Mouse (Mus musculus): ENCODE results near the gene Nsg2. TPM values are rescaled to one million over a fixed set of nuclear protein-coding genes. Genes with fewer than 3 reads are reported as not detected.

Nsg2 gene
- polyA plus RNA-seq, 1 experiment from 2014 or later, result 1.9 TPM

GRCm38 (mm10) chr11:32018201-32018600, 17.9 kb downstream of the Nsg2 start:
- no peaks in the 10 kb centered on the region for H3K36me3 ChIP-seq (ENCODE audit: control insufficient read depth, insufficient read depth, low read length)
- no peaks in the 10 kb centered on the region for H3K9me3 ChIP-seq (ENCODE audit: control insufficient read depth, low read length)
- no peak overlapping the region for H3K27ac ChIP-seq (replicated peaks; ENCODE audit: low read depth, low read length)
- no peak overlapping the region for H3K9ac ChIP-seq (ENCODE audit: low read length)
- H3K4me1 ChIP-seq (ENCODE audit: control insufficient read depth, insufficient read depth, low read length), result peaks cover 3% of the 10 kb centered on the region; the same call in 1 of the 2 replicates
- no peak overlapping the region for H3K4me3 ChIP-seq (ENCODE audit: low read depth, low read length)
- H3K4me2 ChIP-seq (ENCODE audit: low read depth, severe bottlenecking), result no peak overlapping the region
- 49% methylated on average over 4 of the region's 4 CpGs for WGBS
- ATAC-seq (ENCODE audit: insufficient number of reproducible peaks, low FRiP score, low TSS enrichment, low read depth), result no peak
- no peak for DNase-seq (ENCODE audit: low spot score)
- H3K27me3 ChIP-seq (ENCODE audit: control insufficient read depth, insufficient read depth, low read length), result no peaks in the 10 kb centered on the region

DNA sequence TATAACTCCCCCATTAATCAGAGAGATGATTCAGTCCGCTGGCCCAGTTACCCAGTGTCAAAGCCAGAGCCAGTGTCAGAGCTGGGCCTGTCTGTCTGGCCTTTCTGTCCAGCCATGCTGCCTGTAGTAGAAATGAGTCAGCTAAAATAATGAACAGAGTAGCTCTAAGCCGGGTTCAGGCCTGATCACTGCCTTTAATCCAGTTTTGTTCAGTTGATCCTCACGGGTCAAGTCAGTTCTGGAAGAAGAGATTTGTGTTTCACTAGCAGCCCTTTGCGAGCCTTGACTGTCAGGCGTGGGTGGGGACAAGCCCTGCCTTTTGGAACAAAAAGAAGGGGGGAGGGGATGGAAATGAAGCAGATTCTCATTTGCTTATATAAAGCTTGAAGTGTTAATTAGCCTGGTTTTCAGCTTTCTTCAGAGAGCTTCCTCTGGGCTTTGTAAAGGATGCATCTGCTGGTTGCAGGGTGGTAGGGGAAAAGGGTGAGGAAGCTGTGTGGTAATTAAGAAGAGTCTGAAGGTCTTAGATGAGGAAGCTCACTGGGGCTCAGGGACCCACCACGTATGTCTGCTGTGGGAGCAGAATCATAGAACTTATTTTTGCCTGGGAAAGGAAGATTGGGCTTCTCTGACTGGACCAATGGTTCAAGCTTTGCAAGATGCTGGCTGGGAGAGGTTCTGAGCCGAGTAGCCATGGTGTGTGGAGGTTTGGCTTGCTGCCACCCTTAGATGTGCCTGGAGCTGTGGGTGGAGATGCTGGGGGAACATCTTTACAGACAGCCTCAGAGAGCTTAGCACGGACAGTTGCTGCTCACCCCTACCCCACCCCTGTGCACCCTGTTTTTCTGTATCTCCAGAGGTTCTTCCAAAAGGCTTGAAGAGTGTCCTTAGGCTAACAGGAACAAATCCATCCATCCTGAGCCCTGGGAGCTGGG, 20.0 kb downstream of the Nsg2 start:
- Histone ChIP-seq H3K4me1 (ENCODE audit: control insufficient read depth, insufficient read depth, low read length) (peaks cover 3% of the 10 kb centered on the region; the same call in 1 of the 2 replicates), H3K9me3 (ENCODE audit: control insufficient read depth, low read length) (no peaks in the 10 kb centered on the region), H3K27ac (replicated peaks; ENCODE audit: low read depth, low read length) (no peak overlapping the region), H3K4me2 (ENCODE audit: low read depth, severe bottlenecking) (no peak overlapping the region), H3K27me3 (ENCODE audit: control insufficient read depth, insufficient read depth, low read length) (no peaks in the 10 kb centered on the region), H3K4me3 (ENCODE audit: low read depth, low read length) (no peak overlapping the region), H3K9ac (ENCODE audit: low read length) (no peak overlapping the region), H3K36me3 (ENCODE audit: control insufficient read depth, insufficient read depth, low read length) (no peaks in the 10 kb centered on the region)
- ATAC-seq (ENCODE audit: insufficient number of reproducible peaks, low FRiP score, low TSS enrichment, low read depth), result no peak
- 39% methylated on average over 8 of the region's 8 CpGs for WGBS
- DNase-seq (ENCODE audit: low spot score), result no peak

- H3K27ac ChIP-seq (replicated peaks; ENCODE audit: low read depth, low read length), result no peak overlapping the region
These were observed 26.4 kb downstream of the Nsg2 start for GRCm38 (mm10) chr11:32026634-32027033.

DNA sequence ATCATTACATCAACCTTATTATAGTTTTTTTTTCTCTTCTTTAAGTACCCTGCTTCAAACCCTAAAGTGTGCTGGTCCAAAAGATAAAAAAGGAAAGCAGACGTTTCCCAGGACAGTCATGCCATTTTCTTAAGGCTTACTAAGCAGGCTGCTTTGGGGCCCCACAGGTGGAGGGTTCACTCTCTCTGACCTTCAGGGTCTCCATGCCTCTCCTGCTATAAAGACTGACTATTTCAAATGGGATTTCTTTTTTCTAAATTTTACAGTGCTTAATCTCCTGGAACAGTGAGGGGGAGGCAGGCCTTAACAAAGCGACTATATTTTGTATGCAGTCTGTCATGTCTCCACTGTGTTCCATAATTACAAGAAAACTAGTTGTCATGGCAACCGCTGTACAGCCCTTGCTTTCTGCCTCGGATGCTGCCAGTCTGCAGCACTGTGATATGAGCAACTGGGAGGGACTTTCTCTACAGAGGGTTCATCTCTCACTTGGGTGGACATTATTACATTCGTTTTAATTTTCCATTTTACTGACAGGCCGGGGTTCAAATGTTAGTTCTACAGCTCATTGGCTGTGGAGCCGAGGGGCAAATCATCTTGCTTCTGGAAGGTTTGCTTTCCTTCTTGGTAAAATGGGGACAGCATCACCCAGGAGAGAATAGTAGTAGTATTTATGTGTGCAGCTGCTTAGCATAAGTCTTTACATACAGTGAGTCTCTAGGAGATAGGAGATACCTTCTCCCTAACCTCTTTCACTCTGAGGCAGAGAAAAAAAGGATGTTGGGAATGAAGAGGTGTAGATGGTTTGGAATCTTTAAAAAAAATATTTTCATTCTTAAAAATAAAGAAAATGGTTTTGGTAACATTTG, 27.4 kb downstream of the Nsg2 start:
- WGBS, result 75% methylated on average over 7 of the region's 7 CpGs
- ATAC-seq (ENCODE audit: insufficient number of reproducible peaks, low FRiP score, low TSS enrichment, low read depth), result no peak

More at GRCm38 (mm10) chr11:32026634-32027033, 26.4 kb downstream of the Nsg2 start:
- ATAC-seq (ENCODE audit: insufficient number of reproducible peaks, low FRiP score, low TSS enrichment, low read depth) (no peak), DNase-seq (ENCODE audit: low spot score) (no peak)
- Histone ChIP-seq H3K4me3 (ENCODE audit: low read depth, low read length) (no peak overlapping the region), H3K4me2 (ENCODE audit: low read depth, severe bottlenecking) (no peak overlapping the region), H3K9ac (ENCODE audit: low read length) (no peak overlapping the region), H3K27me3 (ENCODE audit: control insufficient read depth, insufficient read depth, low read length) (no peaks in the 10 kb centered on the region), H3K9me3 (ENCODE audit: control insufficient read depth, low read length) (no peaks in the 10 kb centered on the region), H3K4me1 (ENCODE audit: control insufficient read depth, insufficient read depth, low read length) (no peaks in the 10 kb centered on the region; the same call in 1 of the 2 replicates), H3K36me3 (ENCODE audit: control insufficient read depth, insufficient read depth, low read length) (no peaks in the 10 kb centered on the region)
- WGBS, result 75% methylated on average over 5 of the region's 5 CpGs

GRCm38 (mm10) chr11:32028605-32029004, 28.3 kb downstream of the Nsg2 start:
- Histone ChIP-seq H3K9ac (ENCODE audit: low read length) (no peak overlapping the region), H3K27ac (replicated peaks; ENCODE audit: low read depth, low read length) (no peak overlapping the region), H3K4me1 (ENCODE audit: control insufficient read depth, insufficient read depth, low read length) (no peaks in the 10 kb centered on the region; the same call in 1 of the 2 replicates), H3K4me3 (ENCODE audit: low read depth, low read length) (no peak overlapping the region), H3K36me3 (ENCODE audit: control insufficient read depth, insufficient read depth, low read length) (no peaks in the 10 kb centered on the region), H3K27me3 (ENCODE audit: control insufficient read depth, insufficient read depth, low read length) (no peaks in the 10 kb centered on the region), H3K4me2 (ENCODE audit: low read depth, severe bottlenecking) (no peak overlapping the region), H3K9me3 (ENCODE audit: control insufficient read depth, low read length) (no peaks in the 10 kb centered on the region)
- 83% methylated on average over 3 of the region's 3 CpGs for WGBS
- DNase-seq (ENCODE audit: low spot score) (no peak), ATAC-seq (ENCODE audit: insufficient number of reproducible peaks, low FRiP score, low TSS enrichment, low read depth) (no peak)

More for the DNA sequence above, 27.4 kb downstream of the Nsg2 start:
- Histone ChIP-seq H3K27me3 (ENCODE audit: control insufficient read depth, insufficient read depth, low read length) (no peaks in the 10 kb centered on the region), H3K4me1 (ENCODE audit: control insufficient read depth, insufficient read depth, low read length) (no peaks in the 10 kb centered on the region; the same call in 1 of the 2 replicates), H3K4me3 (ENCODE audit: low read depth, low read length) (no peak overlapping the region), H3K4me2 (ENCODE audit: low read depth, severe bottlenecking) (no peak overlapping the region), H3K9ac (ENCODE audit: low read length) (no peak overlapping the region), H3K27ac (replicated peaks; ENCODE audit: low read depth, low read length) (no peak overlapping the region), H3K9me3 (ENCODE audit: control insufficient read depth, low read length) (no peaks in the 10 kb centered on the region), H3K36me3 (ENCODE audit: control insufficient read depth, insufficient read depth, low read length) (no peaks in the 10 kb centered on the region)
- no peak for DNase-seq (ENCODE audit: low spot score)

DNA sequence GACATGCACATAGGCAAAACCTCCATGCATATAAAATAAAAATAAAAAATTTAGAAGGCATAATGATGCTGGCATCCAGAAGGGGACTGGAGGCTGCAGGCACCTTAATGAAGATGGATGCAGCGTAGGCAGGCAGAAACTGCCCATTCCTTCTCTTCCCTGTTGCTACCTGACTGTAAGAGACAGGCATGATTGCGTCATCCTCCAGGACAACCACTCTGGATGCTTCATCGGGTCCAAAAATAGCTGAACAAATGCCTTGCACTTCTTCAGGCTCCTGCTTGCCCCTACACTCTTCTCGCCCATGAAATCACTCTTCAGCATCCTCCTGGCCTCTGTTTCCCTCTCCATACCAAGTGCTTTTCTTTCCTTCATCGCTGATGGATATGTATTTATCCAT, 29.1 kb downstream of the Nsg2 start:
- Histone ChIP-seq H3K4me2 (ENCODE audit: low read depth, severe bottlenecking) (no peak overlapping the region), H3K9me3 (ENCODE audit: control insufficient read depth, low read length) (no peaks in the 10 kb centered on the region), H3K4me3 (ENCODE audit: low read depth, low read length) (no peak overlapping the region), H3K9ac (ENCODE audit: low read length) (no peak overlapping the region), H3K4me1 (ENCODE audit: control insufficient read depth, insufficient read depth, low read length) (no peaks in the 10 kb centered on the region; the same call in 1 of the 2 replicates), H3K27ac (replicated peaks; ENCODE audit: low read depth, low read length) (no peak overlapping the region), H3K27me3 (ENCODE audit: control insufficient read depth, insufficient read depth, low read length) (no peaks in the 10 kb centered on the region), H3K36me3 (ENCODE audit: control insufficient read depth, insufficient read depth, low read length) (no peaks in the 10 kb centered on the region)
- ATAC-seq (ENCODE audit: insufficient number of reproducible peaks, low FRiP score, low TSS enrichment, low read depth), result no peak
- DNase-seq (ENCODE audit: low spot score), result no peak
- 79% methylated on average over 5 of the region's 5 CpGs for WGBS

DNA sequence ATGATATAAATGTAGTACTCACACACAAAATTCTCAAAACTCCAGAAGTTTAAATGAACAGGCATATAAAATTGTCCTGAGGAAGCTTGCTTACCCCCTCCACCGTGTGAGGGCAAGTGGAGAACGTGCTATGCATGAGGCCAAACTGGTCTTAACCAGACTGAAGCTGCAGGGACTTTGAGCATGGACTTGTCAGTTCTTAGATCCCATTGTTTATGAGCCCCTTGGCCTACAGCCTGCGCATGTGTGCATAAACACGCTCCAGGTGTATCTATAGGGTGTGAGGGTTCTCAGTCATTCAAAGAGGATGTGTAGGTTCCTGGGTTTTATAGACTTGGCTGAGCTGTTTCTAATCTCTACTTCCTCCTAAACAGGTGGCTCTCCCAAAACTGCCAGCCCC, 31.1 kb downstream of the Nsg2 start:
- WGBS, result 58% methylated on average over 4 of the region's 4 CpGs
- no peak for ATAC-seq (ENCODE audit: insufficient number of reproducible peaks, low FRiP score, low TSS enrichment, low read depth)
- no peaks in the 10 kb centered on the region for H3K27me3 ChIP-seq (ENCODE audit: control insufficient read depth, insufficient read depth, low read length)

DNA sequence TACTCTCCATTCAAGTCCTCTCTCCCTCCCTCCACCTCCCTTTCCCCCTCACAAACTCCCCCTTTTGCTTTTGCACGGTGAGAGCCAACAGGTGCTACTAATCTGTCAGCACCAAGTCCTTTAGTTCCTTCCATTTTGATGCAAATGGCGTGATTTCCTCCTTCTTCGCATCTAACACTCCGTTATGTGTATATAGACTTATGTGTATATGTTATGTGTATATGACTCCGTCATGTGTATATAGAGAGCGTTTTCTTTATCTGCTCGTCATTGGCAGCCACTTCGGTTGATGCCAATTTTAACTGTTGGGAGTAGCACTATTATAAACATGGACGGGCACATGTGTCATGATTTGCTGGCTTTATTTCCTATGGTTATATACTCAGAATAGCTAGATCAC, 31.8 kb downstream of the Nsg2 start:
- H3K27ac ChIP-seq (replicated peaks; ENCODE audit: low read depth, low read length), result no peak overlapping the region
- ATAC-seq (ENCODE audit: insufficient number of reproducible peaks, low FRiP score, low TSS enrichment, low read depth) (no peak), DNase-seq (ENCODE audit: low spot score) (no peak)
- H3K36me3 ChIP-seq (ENCODE audit: control insufficient read depth, insufficient read depth, low read length), result no peaks in the 10 kb centered on the region
- H3K4me1 ChIP-seq (ENCODE audit: control insufficient read depth, insufficient read depth, low read length), result no peaks in the 10 kb centered on the region
- no peak overlapping the region for H3K9ac ChIP-seq (ENCODE audit: low read length)
- WGBS, result 82% methylated on average over 9 of the region's 9 CpGs
- H3K27me3 ChIP-seq (ENCODE audit: control insufficient read depth, insufficient read depth, low read length), result no peaks in the 10 kb centered on the region
- H3K9me3 ChIP-seq (ENCODE audit: control insufficient read depth, low read length), result no peaks in the 10 kb centered on the region
- H3K4me2 ChIP-seq (ENCODE audit: low read depth, severe bottlenecking), result no peak overlapping the region
- H3K4me3 ChIP-seq (ENCODE audit: low read depth, low read length), result no peak overlapping the region

More for the DNA sequence above, 31.1 kb downstream of the Nsg2 start:
- DNase-seq (ENCODE audit: low spot score), result no peak
- H3K27ac ChIP-seq (replicated peaks; ENCODE audit: low read depth, low read length), result no peak overlapping the region
- no peaks in the 10 kb centered on the region for H3K36me3 ChIP-seq (ENCODE audit: control insufficient read depth, insufficient read depth, low read length)
- no peak overlapping the region for H3K4me3 ChIP-seq (ENCODE audit: low read depth, low read length)
- H3K4me2 ChIP-seq (ENCODE audit: low read depth, severe bottlenecking), result no peak overlapping the region
- H3K9ac ChIP-seq (ENCODE audit: low read length), result no peak overlapping the region
- H3K4me1 ChIP-seq (ENCODE audit: control insufficient read depth, insufficient read depth, low read length), result no peaks in the 10 kb centered on the region
- H3K9me3 ChIP-seq (ENCODE audit: control insufficient read depth, low read length), result no peaks in the 10 kb centered on the region

All from limb, embryonic 11.5 days (tissue).